Mouse (Mus musculus) heart, adult 2 months (tissue): ENCODE results near the gene Ss18l1. TPM values are rescaled to one million over a fixed set of nuclear protein-coding genes. Genes with fewer than 3 reads are reported as not detected.

Experiments used
- DNase-seq, 2 experiments: peaks; one replicate each; pipeline ENCODE4 v3.0.0; 2021
- H3K27ac ChIP-seq: fragments of 200-600 bp; 2 replicates; pipeline ENCODE4 v1.8.1; 2022
- H3K27me3 ChIP-seq: fragments of 200-500 bp; 2 replicates; pipeline ENCODE4 v1.6.1; 2012; ENCODE audit warnings: mild to moderate bottlenecking, low read length, inconsistent platforms, mixed read lengths; ENCODE audit not compliant: control insufficient read depth, insufficient read depth
- H3K36me3 ChIP-seq: fragments of 200-500 bp; 2 replicates; pipeline ENCODE4 v1.6.1; 2012; ENCODE audit warnings: low read length, inconsistent platforms; ENCODE audit not compliant: control insufficient read depth, insufficient read depth
- H3K4me1 ChIP-seq: fragments of 200-500 bp; 2 replicates; pipeline ENCODE4 v1.6.1; 2011; ENCODE audit warnings: low read length; ENCODE audit not compliant: control insufficient read depth, insufficient read depth
- H3K4me3 ChIP-seq: fragments of 200-600 bp; 2 replicates; pipeline ENCODE4 v1.8.1; 2022
- H3K79me2 ChIP-seq: fragments of 200-500 bp; replicated peaks from 2 replicates; pipeline ENCODE4 v1.6.1; 2012; ENCODE audit warnings: mild to moderate bottlenecking, inconsistent platforms, low read length, moderate library complexity, mixed read lengths; ENCODE audit not compliant: control insufficient read depth, insufficient read depth
- H3K9ac ChIP-seq: fragments of 200-500 bp; 2 replicates; pipeline ENCODE4 v1.6.1; 2012; ENCODE audit warnings: low read depth, mild to moderate bottlenecking, control low read depth, inconsistent platforms, low read length, mixed read lengths
- CTCF ChIP-seq: fragments of 200-600 bp; IDR thresholded peaks from 2 replicates; pipeline ENCODE4 v1.8.1; 2022; ENCODE audit warnings: antibody characterized with exemption, mild to moderate bottlenecking, moderate library complexity
- EP300 ChIP-seq: fragments of 200-500 bp; IDR thresholded peaks from 2 replicates; pipeline ENCODE4 v1.6.1; 2011; ENCODE audit warnings: low read depth, low read length, control low read depth; ENCODE audit not compliant: insufficient read depth
- POLR2A ChIP-seq: fragments of 200-500 bp; IDR thresholded peaks from 2 replicates; pipeline ENCODE4 v1.6.1; 2011; ENCODE audit warnings: mild to moderate bottlenecking, low read depth, low read length, control low read depth; ENCODE audit not compliant: insufficient read depth
- WGBS: fragments of 180-500 bp; shearing (Covaris S2); methylation state at CpG from one replicate; pipeline ENCODE4 v1.1.7; 2018; 5-methylcytosine and 5-hydroxymethylcytosine counted together
- intact Hi-C: fragments of 180-260 bp; cut with DNase I; formaldehyde crosslinking; loops from one replicate; pipeline ENCODE4 v1.15.1; 2025
- polyA plus RNA-seq: library from polyadenylated mRNA; depleted of rRNA; stranded (reverse); fragments of >200 nt; gene quantifications from 2 replicates; pipeline ENCODE4 v1.2.3, GENCODE M21; 2012
- total RNA-seq, 2 experiments: library from RNA; stranded (reverse); gene quantifications; 2 replicates each; pipeline ENCODE4 v1.2.3; 2021

Ss18l1 gene
- total and polyA plus RNA-seq, 3 experiments: 1.9 to 3.8 (median 2.0) TPM

- Histone ChIP-seq H3K79me2 (no peaks in the 10 kb centered on the region), H3K9ac (no peak overlapping the region), H3K27ac (no peak overlapping the region), H3K4me3 (no peak overlapping the region), H3K4me1 (peaks cover 5% of the 10 kb centered on the region), H3K27me3 (no peaks in the 10 kb centered on the region), H3K36me3 (no peaks in the 10 kb centered on the region)
- 70% methylated on average over 6 of the region's 6 CpGs for WGBS
- intact Hi-C loops: no loop called here
- DNase-seq: no peak
- TF ChIP-seq EP300 (no peak), POLR2A (no peak), CTCF (no peak)
Measured at GRCm38 (mm10) chr2:180031270-180031669, 11.0 kb upstream of the Ss18l1 start.

GRCm38 (mm10) chr2:180032925-180033324, 9.4 kb upstream of the Ss18l1 start:
- no peak overlapping the region for H3K27ac ChIP-seq
- no peak for DNase-seq
- intact Hi-C loops: no loop called here
- TF ChIP-seq EP300 (no peak), POLR2A (no peak), CTCF (no peak)
- H3K79me2 ChIP-seq: no peaks in the 10 kb centered on the region
- H3K4me1 ChIP-seq: peaks cover 3% of the 10 kb centered on the region
- WGBS: 13% methylated on average over 3 of the region's 3 CpGs
- no peak overlapping the region for H3K4me3 ChIP-seq
- no peak overlapping the region for H3K9ac ChIP-seq
- H3K36me3 ChIP-seq: no peaks in the 10 kb centered on the region
- no peaks in the 10 kb centered on the region for H3K27me3 ChIP-seq

GRCm38 (mm10) chr2:180033956-180034355, 8.4 kb upstream of the Ss18l1 start:
- Histone ChIP-seq H3K4me3 (no peak overlapping the region), H3K4me1 (peaks cover 3% of the 10 kb centered on the region), H3K36me3 (no peaks in the 10 kb centered on the region), H3K9ac (no peak overlapping the region), H3K79me2 (no peaks in the 10 kb centered on the region; the same call in 1 of the 2 replicates), H3K27ac (no peak overlapping the region), H3K27me3 (no peaks in the 10 kb centered on the region)
- no peak for TF ChIP-seq POLR2A
- TF ChIP-seq CTCF: no peak
- no peak for TF ChIP-seq EP300
- intact Hi-C loops: no loop called here
- DNase-seq: no peak
- 60% methylated on average over 3 of the region's 3 CpGs for WGBS

GRCm38 (mm10) chr2:180034753-180035152, 7.6 kb upstream of the Ss18l1 start:
- WGBS: 73% methylated on average over 5 of the region's 5 CpGs
- no peak overlapping the region for H3K9ac ChIP-seq
- no peak overlapping the region for H3K27ac ChIP-seq
- DNase-seq: no peak
- TF ChIP-seq POLR2A (no peak), CTCF (no peak), EP300 (no peak)
- H3K27me3 ChIP-seq: no peaks in the 10 kb centered on the region
- peaks cover 3% of the 10 kb centered on the region for H3K4me1 ChIP-seq
- H3K4me3 ChIP-seq: no peak overlapping the region
- H3K79me2 ChIP-seq: no peaks in the 10 kb centered on the region; the same call in 1 of the 2 replicates
- intact Hi-C loops: no loop called here
- H3K36me3 ChIP-seq: no peaks in the 10 kb centered on the region

GRCm38 (mm10) chr2:180040406-180040805, 1.9 kb upstream of the Ss18l1 start:
- Histone ChIP-seq H3K27me3 (no peaks in the 10 kb centered on the region), H3K9ac (no peak overlapping the region), H3K79me2 (peaks cover 4% of the 10 kb centered on the region), H3K4me3 (no peak overlapping the region), H3K27ac (no peak overlapping the region), H3K36me3 (no peaks in the 10 kb centered on the region), H3K4me1 (peaks cover 6% of the 10 kb centered on the region)
- WGBS: 35% methylated on average over 6 of the region's 6 CpGs
- DNase-seq: no peak
- TF ChIP-seq CTCF: no peak
- TF ChIP-seq EP300: no peak
- TF ChIP-seq POLR2A: no peak
- intact Hi-C loops: no loop called here

GRCm38 (mm10) chr2:180041577-180042255, 593 bp upstream of the Ss18l1 start:
- DNase-seq: peak; percentile 54 to 59
- intact Hi-C loops: loop anchor here (1.0 kb wide), 2 partner anchors 16 to 64 kb away; no protein-coding TSS in a partner anchor
- TF ChIP-seq POLR2A (no peak), CTCF (no peak)

More at GRCm38 (mm10) chr2:180041577-180042255, 593 bp upstream of the Ss18l1 start:
- Histone ChIP-seq H3K9ac (peak overlapping the region; percentile 97), H3K79me2 (peaks cover 4% of the 10 kb centered on the region), H3K4me3 (peak overlapping the region; percentile 73), H3K36me3 (no peaks in the 10 kb centered on the region), H3K27me3 (no peaks in the 10 kb centered on the region), H3K4me1 (peaks cover 6% of the 10 kb centered on the region), H3K27ac (peak overlapping the region; percentile 95)
- WGBS: under 1% methylated on average over 65 of the region's 66 CpGs
